Mouse (Mus musculus) C3H10T1/2 (cell line): Measurements from ENCODE around the gene Krt14. TPM values are rescaled to one million over a fixed set of nuclear protein-coding genes. Genes with fewer than 3 reads are reported as not detected.

ENCODE experiments used
- polyA plus RNA-seq, 2 experiments: library from polyadenylated mRNA; unstranded; fragments of >200 nt; fragmentation: generic; extraction: Trizol; gene quantifications; one replicate each; pipeline ENCODE4 v1.2.1; 2012; ENCODE audit warnings: missing spikeins in 2 of 2

Krt14 gene
- under 1 TPM; 0.21 to 0.26 TPM for polyA plus RNA-seq

GRCm38 (mm10) chr11:100207498-100207897 is at the start of gene Krt14:
TSS of gene Krt14 (minus strand) at chr11:100207548.

GRCm38 (mm10) chr11:100248852-100249465 is 41.6 kb upstream of the Krt14 start, which contains the start of gene Krt16:
TSS of gene Krt16 (minus strand) at chr11:100248902.

GRCm38 (mm10) chr11:100192992-100193391 is 14.4 kb downstream of the Krt14 start, which contains the start of gene Krt9:
TSS of gene Krt9 (minus strand) at chr11:100193246.

Other genes with a start within 250 kb of the Krt14 start
- gene Krtap29-1, start 228.5 kb downstream of the Krt14 start, polyA plus RNA-seq = not detected
- gene Krtap16-1, start 221.0 kb downstream of the Krt14 start, polyA plus RNA-seq = not detected
- not detected for gene Krtap17-1, start 213.6 kb downstream of the Krt14 start, polyA plus RNA-seq
- gene Krt33a, start 191.3 kb downstream of the Krt14 start, polyA plus RNA-seq = not detected
- gene Krt33b, start 177.7 kb downstream of the Krt14 start, polyA plus RNA-seq = under 1 TPM in 1 of 2 experiments, not detected in 1; 0.05 TPM
- not detected for gene Krt34, start 166.0 kb downstream of the Krt14 start, polyA plus RNA-seq
- not detected for gene Krt31, start 157.0 kb downstream of the Krt14 start, polyA plus RNA-seq
- gene Krt32, start 119.3 kb downstream of the Krt14 start, polyA plus RNA-seq = not detected
- not detected for gene Krt35, start 111.3 kb downstream of the Krt14 start, polyA plus RNA-seq
- under 1 TPM; 0.06 to 0.08 TPM for gene Krt36, start 101.9 kb downstream of the Krt14 start, polyA plus RNA-seq
- gene Krt13, start 86.0 kb downstream of the Krt14 start, polyA plus RNA-seq = 1 to 10 TPM; 8.4 to 8.9 TPM
- 10 to 100 TPM in 1 of 2 experiments, under 1 TPM in 1; 0.30 to 10.6 TPM for gene Krt15, start 71.6 kb downstream of the Krt14 start, polyA plus RNA-seq
- gene Krt19, start 58.9 kb downstream of the Krt14 start, polyA plus RNA-seq = under 1 TPM; 0.40 to 0.42 TPM
- not detected for gene Krt9, start 14.3 kb downstream of the Krt14 start, polyA plus RNA-seq
- under 1 TPM; 0.26 to 0.29 TPM for gene Krt16, start 41.4 kb upstream of the Krt14 start, polyA plus RNA-seq
- not detected for gene Krt17, start 53.5 kb upstream of the Krt14 start, polyA plus RNA-seq
- gene Krt42, start 62.3 kb upstream of the Krt14 start, polyA plus RNA-seq = under 1 TPM; 0.02 to 0.05 TPM
- gene Eif1, start 112.3 kb upstream of the Krt14 start, polyA plus RNA-seq = 1,000 to 10,000 TPM; 1,802 to 2,189 TPM
- gene Gast, start 126.9 kb upstream of the Krt14 start, polyA plus RNA-seq = under 1 TPM in 1 of 2 experiments, not detected in 1; 0.07 TPM
- 1 to 10 TPM in 1 of 2 experiments, under 1 TPM in 1; 0.85 to 1.1 TPM for gene Hap1, start 148.6 kb upstream of the Krt14 start, polyA plus RNA-seq
- gene Jup, start 190.2 kb upstream of the Krt14 start, polyA plus RNA-seq = 1 to 10 TPM; 2.6 to 10.0 TPM
- gene P3h4, start 207.3 kb upstream of the Krt14 start, polyA plus RNA-seq = 100 to 1,000 TPM; 103 to 258 TPM
- gene Fkbp10, start 208.1 kb upstream of the Krt14 start, polyA plus RNA-seq = 100 to 1,000 TPM; 148 to 342 TPM
- gene Nt5c3b, start 234.3 kb upstream of the Krt14 start, polyA plus RNA-seq = 100 to 1,000 TPM in 1 of 2 experiments, 10 to 100 TPM in 1; 99.8 to 114 TPM
- 1 to 10 TPM in 1 of 2 experiments, under 1 TPM in 1; 0.12 to 2.0 TPM for gene Klhl10, start 234.4 kb upstream of the Krt14 start, polyA plus RNA-seq